Mouse (Mus musculus) limb, embryonic 14.5 days (tissue): ENCODE results near the gene Casp4. TPM values are rescaled to one million over a fixed set of nuclear protein-coding genes. Genes with fewer than 3 reads are reported as not detected.

ENCODE experiments used
- ATAC-seq: fragments of 200-750 bp; cut with Nextera tagmentation; 2 replicates; pipeline ENCODE4 v1.8.0; 2017; ENCODE audit warnings: low read depth, moderate number of reproducible peaks, moderate TSS enrichment; ENCODE audit not compliant: low FRiP score
- DNase-seq: peaks from one replicate; pipeline ENCODE4 v3.0.0-alpha.2; 2015; ENCODE audit warnings: low spot score
- H3K27ac ChIP-seq: fragments of 300-500 bp; sonication (generic); replicated peaks from 2 replicates; pipeline ENCODE4 v1.5.1; 2014; ENCODE audit warnings: low read depth, mild to moderate bottlenecking, low read length, moderate library complexity, mixed read lengths
- H3K27me3 ChIP-seq: fragments of 300-500 bp; sonication (generic); 2 replicates; pipeline ENCODE4 v1.6.1; 2014; ENCODE audit warnings: low read length, mixed read lengths; ENCODE audit not compliant: control insufficient read depth, insufficient read depth
- H3K36me3 ChIP-seq: fragments of 300-500 bp; sonication (generic); 2 replicates; pipeline ENCODE4 v1.6.1; 2014; ENCODE audit warnings: mild to moderate bottlenecking, low read length, moderate library complexity, mixed read lengths; ENCODE audit not compliant: control insufficient read depth, insufficient read depth
- H3K4me1 ChIP-seq: fragments of 300-500 bp; sonication (generic); 2 replicates; pipeline ENCODE4 v1.6.1; 2014; ENCODE audit warnings: antibody characterized with exemption, low read length, mixed read lengths; ENCODE audit not compliant: control insufficient read depth, insufficient read depth
- H3K4me2 ChIP-seq: fragments of 300-500 bp; sonication (generic); replicated peaks from 2 replicates; pipeline ENCODE4 v1.6.1; 2014; ENCODE audit warnings: low read depth, mild to moderate bottlenecking, low read length, moderate library complexity; ENCODE audit not compliant: severe bottlenecking
- H3K4me3 ChIP-seq: fragments of 300-500 bp; sonication (generic); replicated peaks from 2 replicates; pipeline ENCODE4 v1.5.1; 2014; ENCODE audit warnings: low read length
- H3K9ac ChIP-seq: fragments of 300-500 bp; sonication (generic); 2 replicates; pipeline ENCODE4 v1.6.1; 2014; ENCODE audit warnings: mild to moderate bottlenecking, low read depth, low read length, moderate library complexity; ENCODE audit not compliant: severe bottlenecking
- H3K9me3 ChIP-seq: fragments of 300-500 bp; sonication (generic); 2 replicates; pipeline ENCODE4 v1.6.1; 2016; ENCODE audit warnings: low read length; ENCODE audit not compliant: control insufficient read depth
- POLR2A ChIP-seq: fragments of 200-500 bp; IDR thresholded peaks from 2 replicates; pipeline ENCODE4 v1.8.0; 2012; ENCODE audit warnings: inconsistent platforms, mild to moderate bottlenecking, moderate library complexity, borderline replicate concordance; ENCODE audit not compliant: insufficient read depth, insufficient read length; ENCODE audit errors: extremely low read depth
- WGBS: fragments of 180-500 bp; shearing (Covaris S2); extraction: QIAGEN DNeasy Blood & Tissue Kit; methylation state at CpG from one replicate; pipeline ENCODE4 v1.1.7; 2014; 5-methylcytosine and 5-hydroxymethylcytosine counted together
- polyA plus RNA-seq, 2 experiments: library from polyadenylated mRNA; depleted of rRNA in 1 of 2; stranded (reverse) in 1 of 2; unstranded in 1 of 2; fragments of >200 nt; fragmentation: Nextera tagmentation in 1 of 2; extraction: Ambion mirVana in 1 of 2; gene quantifications; 2 replicates each; pipeline versions ENCODE4 v1.2.1 to v1.2.3; 2012 to 2014

Casp4 gene
- polyA plus RNA-seq, 2 experiments, result 1.6 to 1.8 TPM

DNA sequence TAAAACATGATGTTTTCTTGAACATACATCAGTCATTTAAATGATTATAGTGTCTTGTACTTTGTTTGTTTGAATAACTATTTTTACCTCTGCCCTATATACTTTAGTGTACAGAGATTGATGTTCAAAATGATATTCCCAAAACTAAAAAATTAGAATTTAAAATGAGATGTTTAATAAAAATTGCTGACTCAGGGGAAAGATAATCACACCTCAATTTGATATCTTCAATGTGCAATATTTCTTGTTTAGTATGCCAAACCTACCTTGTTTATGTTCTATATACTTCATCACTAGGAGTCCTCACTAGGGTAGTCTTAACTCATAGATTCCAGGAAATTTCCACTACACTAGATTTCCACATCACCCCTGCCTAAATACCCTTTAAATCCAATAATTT is 1.5 kb downstream of the Casp4 start:
- Histone ChIP-seq H3K4me2 (no peak overlapping the region), H3K27me3 (no peaks in the 10 kb centered on the region), H3K9me3 (no peaks in the 10 kb centered on the region), H3K4me1 (no peaks in the 10 kb centered on the region), H3K36me3 (no peaks in the 10 kb centered on the region), H3K27ac (no peak overlapping the region), H3K4me3 (no peak overlapping the region), H3K9ac (no peak overlapping the region)
- no peak for DNase-seq
- ATAC-seq, result no peak
- TF ChIP-seq POLR2A, result no peak

DNA sequence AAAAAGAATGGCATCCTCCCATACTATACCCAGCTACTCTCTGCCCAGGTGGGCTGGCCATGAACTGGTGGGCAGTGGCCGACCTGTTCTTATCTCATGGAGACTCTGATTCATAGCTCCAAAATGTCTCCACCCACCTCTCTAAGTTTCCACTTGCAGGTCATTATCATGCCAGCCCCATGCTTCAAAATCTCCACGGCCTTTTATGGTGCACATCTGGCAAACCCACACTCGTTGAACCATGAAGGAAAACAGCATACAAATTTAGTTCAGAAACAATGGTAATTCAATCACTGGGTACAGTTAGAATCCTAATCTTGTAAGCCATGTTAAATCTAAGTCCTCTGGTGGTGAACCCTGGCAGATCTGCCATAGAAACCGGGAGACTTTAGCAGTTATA is 2.8 kb downstream of the Casp4 start:
- Histone ChIP-seq H3K4me1 (no peaks in the 10 kb centered on the region), H3K27me3 (no peaks in the 10 kb centered on the region), H3K27ac (no peak overlapping the region), H3K4me3 (no peak overlapping the region), H3K9me3 (no peaks in the 10 kb centered on the region), H3K4me2 (no peak overlapping the region), H3K36me3 (no peaks in the 10 kb centered on the region), H3K9ac (no peak overlapping the region)
- 56% methylated on average over 4 of the region's 4 CpGs for WGBS
- no peak for TF ChIP-seq POLR2A
- no peak for ATAC-seq
- DNase-seq, result no peak

DNA sequence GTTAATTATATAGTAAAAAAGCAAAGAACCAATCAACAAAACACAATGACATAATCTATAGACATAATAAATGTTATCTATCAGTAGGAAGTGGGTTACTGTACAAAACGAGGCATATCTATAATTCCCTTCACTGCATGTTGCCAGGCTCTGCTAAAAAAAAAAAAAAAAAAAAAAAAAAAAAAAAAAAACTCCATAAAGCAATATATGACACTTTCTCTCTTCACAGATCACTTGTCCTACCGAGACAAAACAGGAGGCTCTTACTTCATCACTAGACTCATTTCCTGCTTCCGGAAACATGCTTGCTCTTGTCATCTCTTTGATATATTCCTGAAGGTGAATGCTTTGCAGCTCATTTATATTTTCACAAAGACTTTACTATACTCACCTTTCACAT is 19.6 kb downstream of the Casp4 start:
- no peaks in the 10 kb centered on the region for H3K4me1 ChIP-seq
- no peaks in the 10 kb centered on the region for H3K36me3 ChIP-seq
- DNase-seq (no peak), ATAC-seq (no peak)
- no peak overlapping the region for H3K27ac ChIP-seq
- WGBS, result 73% methylated on average over 3 of the region's 3 CpGs
- H3K9ac ChIP-seq, result no peak overlapping the region
- no peaks in the 10 kb centered on the region for H3K27me3 ChIP-seq
- no peak overlapping the region for H3K4me2 ChIP-seq
- no peaks in the 10 kb centered on the region for H3K9me3 ChIP-seq
- no peak for TF ChIP-seq POLR2A
- no peak overlapping the region for H3K4me3 ChIP-seq

DNA sequence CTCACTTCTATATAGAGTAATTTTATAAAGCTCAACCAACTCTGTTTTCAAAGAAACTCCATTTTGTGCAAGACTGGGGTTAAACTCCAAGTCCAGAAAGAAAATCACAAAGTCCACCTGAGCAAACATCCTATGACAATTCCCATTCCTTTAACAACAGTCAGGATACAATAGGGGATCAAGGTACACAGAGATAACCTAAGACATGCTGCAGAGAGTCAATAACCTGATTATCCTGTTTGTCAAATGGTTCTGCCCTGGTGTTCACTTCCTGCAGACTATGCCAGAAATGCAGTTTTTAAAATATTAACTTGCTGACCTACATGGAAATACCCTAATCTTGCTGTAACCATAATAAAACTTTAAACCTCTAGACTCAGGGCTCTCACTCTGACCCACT is 23.8 kb downstream of the Casp4 start:
- no peak for TF ChIP-seq POLR2A
- Histone ChIP-seq H3K9ac (no peak overlapping the region), H3K36me3 (no peaks in the 10 kb centered on the region), H3K4me1 (no peaks in the 10 kb centered on the region), H3K4me3 (no peak overlapping the region), H3K27ac (no peak overlapping the region), H3K4me2 (no peak overlapping the region), H3K27me3 (no peaks in the 10 kb centered on the region), H3K9me3 (no peaks in the 10 kb centered on the region)
- ATAC-seq (no peak), DNase-seq (no peak)

DNA sequence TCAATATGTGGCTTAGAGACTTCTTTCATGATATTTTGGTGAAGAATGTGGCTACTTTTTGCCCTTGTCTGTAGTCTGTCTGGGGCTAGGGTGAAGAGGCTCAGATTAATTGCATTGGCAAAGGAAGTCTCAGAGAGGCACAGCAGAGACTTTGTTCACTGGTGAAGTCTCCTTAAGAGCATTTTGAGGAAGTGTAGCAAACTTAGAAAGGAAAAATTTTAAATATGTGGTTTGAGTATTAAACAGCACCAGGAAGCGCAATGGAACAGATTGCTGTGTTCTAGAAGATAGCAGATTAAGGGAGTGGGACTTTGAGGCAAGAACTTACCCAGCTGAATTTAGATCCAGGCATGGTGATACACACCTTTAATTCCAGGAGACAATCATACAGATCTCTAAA is 24.8 kb downstream of the Casp4 start:
- ATAC-seq, result no peak
- H3K4me1 ChIP-seq, result no peaks in the 10 kb centered on the region
- H3K27ac ChIP-seq, result no peak overlapping the region
- 88% methylated on average over 1 of the region's 1 CpGs for WGBS
- H3K9me3 ChIP-seq, result no peaks in the 10 kb centered on the region
- H3K4me3 ChIP-seq, result no peak overlapping the region
- DNase-seq, result no peak
- no peaks in the 10 kb centered on the region for H3K27me3 ChIP-seq
- H3K36me3 ChIP-seq, result no peaks in the 10 kb centered on the region
- no peak overlapping the region for H3K4me2 ChIP-seq
- no peak for TF ChIP-seq POLR2A
- H3K9ac ChIP-seq, result no peak overlapping the region

- H3K27ac ChIP-seq, result no peak overlapping the region
- H3K4me1 ChIP-seq, result no peaks in the 10 kb centered on the region
- H3K4me2 ChIP-seq, result no peak overlapping the region
- no peaks in the 10 kb centered on the region for H3K36me3 ChIP-seq
- DNase-seq (no peak), ATAC-seq (no peak)
- H3K9ac ChIP-seq, result no peak overlapping the region
- H3K27me3 ChIP-seq, result no peaks in the 10 kb centered on the region
- no peak for TF ChIP-seq POLR2A
- H3K4me3 ChIP-seq, result no peak overlapping the region
- H3K9me3 ChIP-seq, result no peaks in the 10 kb centered on the region
- 73% methylated on average over 1 of the region's 1 CpGs for WGBS
Observed at GRCm38 (mm10) chr9:5343092-5343491, 34.5 kb downstream of the Casp4 start.
